Mouse (Mus musculus): ENCODE results near the gene Olfr834. TPM values are rescaled to one million over a fixed set of nuclear protein-coding genes. Genes with fewer than 3 reads are reported as not detected.

The Olfr834 gene
- not detected in 2 replicates for polyA plus RNA-seq (2016; fragmentation: Nextera tagmentation; extraction: Ambion mirVana)

DNA sequence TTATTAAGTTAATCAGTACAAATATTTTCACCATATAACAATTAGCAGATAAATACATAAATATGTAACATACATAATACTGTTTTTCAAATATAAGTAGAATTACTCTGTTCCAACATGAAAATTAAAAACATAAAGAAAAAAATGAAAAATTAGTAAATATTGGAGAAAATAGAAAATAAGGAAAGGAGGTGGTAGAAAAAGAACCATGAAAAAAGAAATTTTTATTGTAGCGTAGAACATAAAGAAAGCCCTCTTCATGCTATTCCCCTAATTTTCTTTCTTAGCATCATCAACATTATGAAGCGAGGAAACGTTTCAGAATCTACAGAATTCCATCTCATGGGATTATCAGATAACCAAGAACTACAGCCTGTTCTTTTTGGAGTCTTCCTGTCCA lies at the start of gene Olfr834:
Gene Olfr834, plus strand, starts transcription at position 301 of the 400 bp plus-strand sequence.
- H3K9me3 ChIP-seq (replicated peaks): no peaks in the 10 kb centered on the region; the same call in 1 of the 2 replicates
- H3K36me3 ChIP-seq: no peaks in the 10 kb centered on the region
- WGBS: 90% methylated on average over 3 of the region's 3 CpGs
- H3K27me3 ChIP-seq (ENCODE audit: low read depth, poor library complexity, severe bottlenecking): no peaks in the 10 kb centered on the region
- DNase-seq (ENCODE audit: low spot score): no peak
- no peak within 1 kb of the TSS for H3K4me3 ChIP-seq
- H3K4me1 ChIP-seq: no peaks in the 10 kb centered on the region
- no peak within 1 kb of the TSS for H3K27ac ChIP-seq

DNA sequence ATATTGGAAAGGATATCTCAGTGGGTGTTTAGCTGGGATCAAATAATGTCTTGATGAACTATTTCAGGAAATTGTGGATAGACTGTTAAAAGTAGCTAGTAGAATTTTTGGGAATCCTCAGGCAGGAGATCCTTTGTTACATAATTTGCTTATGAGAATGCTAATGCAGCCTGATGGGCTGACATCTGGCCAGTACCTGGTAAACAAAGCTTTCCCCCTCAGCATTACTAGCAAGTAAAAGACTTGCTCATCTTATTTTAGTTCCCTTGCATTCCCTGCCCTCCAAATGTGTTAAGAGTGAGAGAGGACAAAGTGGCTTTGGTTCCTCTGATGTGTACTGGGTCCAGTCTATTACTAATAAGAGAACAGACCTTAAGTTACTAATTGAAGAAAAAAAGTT lies 25.8 kb upstream of the Olfr834 start:
- DNase-seq (ENCODE audit: low spot score): no peak
- Histone ChIP-seq H3K27ac (no peak overlapping the region), H3K9me3 (replicated peaks) (no peaks in the 10 kb centered on the region), H3K36me3 (no peaks in the 10 kb centered on the region), H3K27me3 (ENCODE audit: low read depth, poor library complexity, severe bottlenecking) (no peaks in the 10 kb centered on the region), H3K4me1 (no peaks in the 10 kb centered on the region), H3K4me3 (no peak overlapping the region)

DNA sequence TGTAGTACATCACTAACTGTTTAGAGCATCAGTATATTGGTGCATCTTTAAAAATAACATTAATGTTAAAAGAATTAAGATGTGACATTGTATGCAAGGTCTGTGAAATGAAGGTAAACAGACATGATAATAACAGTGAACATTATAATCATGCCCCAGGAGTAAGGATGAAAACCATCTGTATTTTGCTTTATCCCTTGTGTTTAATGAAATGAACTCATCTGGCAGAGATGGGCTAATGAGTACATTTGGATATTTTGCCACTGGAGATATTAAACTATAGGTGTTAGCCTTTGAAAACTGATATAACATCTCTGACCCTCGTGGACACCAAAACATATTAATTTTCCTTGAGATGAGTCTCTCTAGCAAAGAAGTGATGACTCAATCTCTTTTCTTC lies 44.6 kb downstream of the Olfr834 start, which contains the start of gene Olfr835:
Gene Olfr835, plus strand, starts transcription at position 301 of the 400 bp plus-strand sequence.
- no peaks in the 10 kb centered on the region for H3K27me3 ChIP-seq (ENCODE audit: low read depth, poor library complexity, severe bottlenecking)
- no peaks in the 10 kb centered on the region for H3K4me1 ChIP-seq
- WGBS: 63% methylated on average over 1 of the region's 1 CpGs
- H3K36me3 ChIP-seq: no peaks in the 10 kb centered on the region
- H3K27ac ChIP-seq: no peak within 1 kb of the TSS
- H3K4me3 ChIP-seq: no peak within 1 kb of the TSS
- H3K9me3 ChIP-seq (replicated peaks): peaks cover 3% of the 10 kb centered on the region
- no peak for DNase-seq (ENCODE audit: low spot score)

Other genes starting within 250 kb of the Olfr834 start
- not detected in 2 replicates for gene Olfr24, start 224.0 kb upstream of the Olfr834 start, polyA plus RNA-seq (2016; fragmentation: Nextera tagmentation; extraction: Ambion mirVana)
- gene Olfr828, start 168.5 kb upstream of the Olfr834 start, polyA plus RNA-seq (2016; fragmentation: Nextera tagmentation; extraction: Ambion mirVana): not detected in 2 replicates
- gene Olfr829, start 133.1 kb upstream of the Olfr834 start, polyA plus RNA-seq (2016; fragmentation: Nextera tagmentation; extraction: Ambion mirVana): not detected in 2 replicates
- gene Olfr830, start 113.3 kb upstream of the Olfr834 start, polyA plus RNA-seq (2016; fragmentation: Nextera tagmentation; extraction: Ambion mirVana): not detected in 2 replicates
- not detected in 2 replicates for gene Olfr832, start 50.9 kb upstream of the Olfr834 start, polyA plus RNA-seq (2016; fragmentation: Nextera tagmentation; extraction: Ambion mirVana)
- not detected in 2 replicates for gene Olfr835, start 44.7 kb downstream of the Olfr834 start, polyA plus RNA-seq (2016; fragmentation: Nextera tagmentation; extraction: Ambion mirVana)
- not detected in 2 replicates for gene Olfr836, start 132.4 kb downstream of the Olfr834 start, polyA plus RNA-seq (2016; fragmentation: Nextera tagmentation; extraction: Ambion mirVana)
- not detected in 2 replicates for gene Olfr837, start 148.3 kb downstream of the Olfr834 start, polyA plus RNA-seq (2016; fragmentation: Nextera tagmentation; extraction: Ambion mirVana)
- gene Olfr839-ps1, start 189.3 kb downstream of the Olfr834 start, polyA plus RNA-seq (2016; fragmentation: Nextera tagmentation; extraction: Ambion mirVana): not detected in 2 replicates